Mouse (Mus musculus) c-Kit-positive CD71-positive TER-119-negative erythroid progenitor cells, embryonic 14.5 days (primary cell): ENCODE data around the gene Thap8.
A peak's percentile ranks its signal among the peaks of the same experiment; 100 is the strongest.
"Not testable (repeated sequence)": the region's sequence is repeated elsewhere in the genome, so short reads cannot be mapped to it uniquely, and the experiment has no call there.

Experiments
- DNase-seq: peaks from one replicate; pipeline ENCODE4 v3.0.0-alpha.2; 2013; ENCODE audit warnings: low read depth

The Thap8 gene

GRCm38 (mm10) chr7:30279951-30280669 is at the start of gene Thap8, which contains the start of gene Wdr62:
TSS of gene Thap8 (plus strand) at chr7:30280094.
TSS of gene Wdr62 (minus strand) at chr7:30280419.
- DNase-seq: peak; percentile 93

GRCm38 (mm10) chr7:30231328-30231668 is 48.6 kb upstream of the Thap8 start:
- no peak for DNase-seq

GRCm38 (mm10) chr7:30231669-30232454 is 48.0 kb upstream of the Thap8 start, which contains the start of the genes Polr2i and Tbcb:
TSS of gene Polr2i (plus strand) at chr7:30231948.
TSS of gene Tbcb (minus strand) at chr7:30232272.
- peak; percentile 96 for DNase-seq

GRCm38 (mm10) chr7:30232631-30233148 is 47.2 kb upstream of the Thap8 start:
- DNase-seq: peak; percentile 62

- no peak for DNase-seq
Measured at GRCm38 (mm10) chr7:30233387-30233786, 46.5 kb upstream of the Thap8 start.

- DNase-seq: no peak
Measured at GRCm38 (mm10) chr7:30234276-30234858, 45.5 kb upstream of the Thap8 start.

- DNase-seq: no peak
Measured at GRCm38 (mm10) chr7:30235091-30235490, 44.8 kb upstream of the Thap8 start.

- DNase-seq: no peak
Measured at GRCm38 (mm10) chr7:30235625-30236024, 44.3 kb upstream of the Thap8 start, which contains the start of gene Ovol3. TSS of gene Ovol3 (minus strand) at chr7:30235725.

- not testable (repeated sequence) for DNase-seq
Measured at GRCm38 (mm10) chr7:30237374-30237773, 42.5 kb upstream of the Thap8 start.

GRCm38 (mm10) chr7:30251956-30252954 is 27.6 kb upstream of the Thap8 start:
- DNase-seq: no peak

- no peak for DNase-seq
Measured at GRCm38 (mm10) chr7:30265041-30265440, 14.9 kb upstream of the Thap8 start.

- no peak for DNase-seq
Measured at GRCm38 (mm10) chr7:30265531-30265930, 14.4 kb upstream of the Thap8 start.

- DNase-seq: no peak
Measured at GRCm38 (mm10) chr7:30265935-30266334, 14.0 kb upstream of the Thap8 start.

- DNase-seq: no peak
Measured at GRCm38 (mm10) chr7:30266780-30267179, 13.1 kb upstream of the Thap8 start.

GRCm38 (mm10) chr7:30269641-30270040 is 10.3 kb upstream of the Thap8 start:
- no peak for DNase-seq

GRCm38 (mm10) chr7:30274383-30274782 is 5.5 kb upstream of the Thap8 start:
- no peak for DNase-seq

- no peak for DNase-seq
Measured at GRCm38 (mm10) chr7:30278911-30279310, 983 bp upstream of the Thap8 start.

- DNase-seq: no peak
Measured at GRCm38 (mm10) chr7:30279536-30279935, 358 bp upstream of the Thap8 start.

GRCm38 (mm10) chr7:30280670-30281138 is 810 bp downstream of the Thap8 start:
- DNase-seq: peak; percentile 78

- no peak for DNase-seq
Measured at GRCm38 (mm10) chr7:30281522-30281921, 1.6 kb downstream of the Thap8 start.

GRCm38 (mm10) chr7:30282740-30283139 is 2.8 kb downstream of the Thap8 start:
- no peak for DNase-seq
